Mouse (Mus musculus) brown adipose tissue, adult 24 weeks (tissue): ENCODE measurements around the gene Kif22. TPM values are rescaled to one million over a fixed set of nuclear protein-coding genes. Genes with fewer than 3 reads are reported as not detected.
"Not testable (repeated sequence)": the region's sequence is repeated elsewhere in the genome, so short reads cannot be mapped to it uniquely, and the experiment has no call there.

Source experiments
- H3K27ac ChIP-seq: fragments of 200-500 bp; replicated peaks from 2 replicates; pipeline ENCODE4 v1.5.1; 2012; ENCODE audit warnings: low read depth, mild to moderate bottlenecking, low read length
- H3K4me1 ChIP-seq: fragments of 200-500 bp; 2 replicates; pipeline ENCODE4 v1.6.1; 2012; ENCODE audit warnings: low read length, mixed read lengths; ENCODE audit not compliant: control insufficient read depth, insufficient read depth, insufficient read length
- H3K4me3 ChIP-seq: fragments of 200-500 bp; 2 replicates; pipeline ENCODE4 v1.5.1; 2012; ENCODE audit warnings: low read depth, mild to moderate bottlenecking, low read length, moderate library complexity; ENCODE audit not compliant: insufficient read depth
- polyA plus RNA-seq: library from polyadenylated mRNA; stranded (reverse); fragments of >200 nt; gene quantifications from 2 replicates; pipeline ENCODE4 v1.2.4, GENCODE M21; 2012; ENCODE audit not compliant: missing spikeins, insufficient read depth, insufficient read length

The Kif22 gene
- polyA plus RNA-seq, result not detected in 2 replicates

DNA sequence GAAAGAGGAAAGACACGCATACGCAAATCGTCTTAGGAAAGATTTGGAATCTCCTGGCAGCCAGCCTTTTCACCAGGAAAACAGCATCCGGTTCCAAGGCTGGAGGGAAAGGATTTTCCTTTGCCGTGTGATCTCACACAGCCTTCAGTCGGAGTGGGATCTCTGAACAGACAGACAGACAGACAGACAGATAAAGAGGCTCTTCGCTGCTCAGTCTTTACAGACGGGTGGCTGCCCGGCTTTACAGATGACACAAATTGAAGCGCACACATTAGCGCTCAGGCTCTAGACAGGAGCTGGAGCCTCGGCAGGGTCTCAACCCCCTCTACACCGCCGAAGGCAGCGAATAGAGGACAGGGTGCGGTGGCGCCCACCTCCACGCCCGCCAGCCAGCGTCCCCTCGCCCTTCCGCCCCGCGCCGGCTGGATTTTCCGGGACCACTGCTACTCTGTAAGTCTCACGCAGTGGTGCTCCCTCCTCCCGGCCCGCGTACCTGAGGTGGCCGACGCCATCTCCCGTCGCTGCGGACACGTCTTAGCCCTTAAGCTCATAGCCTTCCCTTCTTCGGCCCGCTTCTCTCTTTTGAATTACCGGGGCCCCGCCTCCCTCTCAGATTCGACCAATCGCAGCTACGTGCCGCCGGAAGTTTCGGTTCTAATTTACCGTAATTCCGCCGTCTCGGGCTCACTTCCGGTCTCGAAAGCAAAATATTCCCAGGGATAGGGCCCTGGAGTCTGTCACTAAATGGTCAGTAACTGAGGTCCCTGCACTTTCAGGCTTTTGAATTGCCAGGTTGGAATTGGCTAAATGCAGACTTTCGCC is at the start of gene Kif22:
Kif22 (minus strand) TSS at position 621 of the 822 bp plus-strand sequence.
- H3K27ac ChIP-seq, result peak within 1 kb of the TSS; percentile 62
- H3K4me3 ChIP-seq, result peak within 1 kb of the TSS; percentile 84
- no peaks in the 10 kb centered on the region for H3K4me1 ChIP-seq

DNA sequence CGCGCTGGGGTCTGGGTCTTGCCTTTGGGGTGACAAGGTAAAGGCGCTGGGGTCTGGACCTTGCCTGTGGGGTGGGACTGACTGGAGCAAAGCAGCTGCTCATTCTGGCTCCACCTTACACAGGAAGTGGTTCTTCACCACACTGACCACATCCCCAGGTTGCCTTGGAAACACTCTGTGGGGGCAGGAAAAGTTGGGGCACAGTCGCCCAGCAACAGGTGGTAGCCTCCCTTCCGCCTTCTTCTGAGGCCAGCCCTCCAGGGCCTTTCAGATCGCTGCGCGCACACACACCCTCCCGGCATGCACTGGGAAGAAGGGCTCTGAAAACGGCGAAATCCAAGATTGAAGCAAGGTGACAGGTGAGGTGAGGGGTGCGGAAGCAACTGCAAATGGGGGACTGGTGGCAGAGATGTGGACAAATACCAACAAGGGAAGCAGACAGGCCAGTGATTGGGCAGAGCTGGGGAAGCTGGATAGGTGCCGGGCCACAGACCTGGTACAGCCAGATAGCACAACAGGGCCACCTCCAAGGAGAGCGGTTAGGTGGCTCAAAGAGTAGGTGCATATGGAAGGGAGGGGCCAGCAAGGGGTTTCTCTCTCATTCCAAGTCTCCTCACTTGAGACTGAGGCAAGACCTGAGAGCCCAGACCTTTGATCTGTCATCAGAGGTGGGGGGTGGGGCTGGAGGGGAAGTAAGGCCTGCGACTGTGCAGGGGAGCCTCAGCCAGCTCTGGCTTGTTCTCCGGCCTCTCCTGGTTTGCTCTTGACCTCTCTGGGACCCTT is 49.0 kb upstream of the Kif22 start, which contains the start of gene AI467606:
AI467606 (plus strand) TSS at position 246 of the 783 bp plus-strand sequence.
- Histone ChIP-seq H3K27ac (peak within 1 kb of the TSS; percentile 61; the same call in 1 of the 2 replicates), H3K4me1 (peaks cover 3% of the 10 kb centered on the region; the same call in 1 of the 2 replicates), H3K4me3 (peak within 1 kb of the TSS; percentile 50)

DNA sequence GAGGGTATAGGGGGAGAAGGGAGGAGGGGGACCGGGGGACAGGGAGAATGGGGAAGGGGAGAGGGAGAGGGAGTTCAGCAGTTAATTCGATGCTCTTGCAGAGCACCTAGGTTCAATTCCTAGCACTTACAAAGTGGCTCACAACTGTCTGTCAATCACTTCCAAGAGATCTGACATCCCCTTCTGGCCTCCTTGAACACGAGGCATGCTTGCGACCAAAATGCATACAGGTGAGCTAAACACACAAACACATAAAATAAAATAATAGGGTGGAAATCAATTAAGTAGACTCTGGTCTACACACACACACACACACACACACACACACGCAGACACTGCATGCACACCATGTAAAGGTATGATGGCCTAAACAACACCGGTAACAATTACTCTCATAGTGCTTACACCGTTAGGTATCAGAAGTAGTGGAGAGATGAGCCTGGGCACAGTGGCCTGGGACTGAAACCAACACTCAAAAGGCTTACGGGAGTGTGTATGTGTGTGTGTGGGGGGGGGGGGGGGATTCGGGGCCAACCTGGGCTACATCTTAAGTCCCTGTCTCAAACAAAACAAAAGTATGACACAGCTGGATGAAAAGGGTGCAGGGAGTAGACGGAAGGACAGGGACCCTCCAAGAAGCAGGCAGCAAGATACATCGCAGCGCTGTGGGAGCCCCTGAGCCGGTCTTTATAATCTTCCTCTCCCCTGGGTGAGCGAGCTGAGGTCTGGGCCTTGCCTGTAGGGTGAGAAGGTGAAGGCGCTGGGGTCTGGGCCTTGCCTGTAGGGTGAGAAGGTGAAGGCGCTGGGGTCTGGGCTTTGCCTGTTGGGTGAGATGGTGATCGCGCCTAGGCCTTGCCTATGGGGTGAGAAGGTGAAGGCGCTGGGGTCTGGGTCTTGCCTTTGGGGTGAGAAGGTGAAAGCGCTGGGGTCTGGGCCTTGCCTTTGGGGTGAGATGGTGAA is 48.2 kb upstream of the Kif22 start:
- H3K4me3 ChIP-seq, result peak overlapping the region; percentile 12; the same call in 1 of the 2 replicates
- peaks cover 3% of the 10 kb centered on the region; the same call in 1 of the 2 replicates for H3K4me1 ChIP-seq
- H3K27ac ChIP-seq, result 0 out of 2 replicates have a peak overlapping the region, but pooled peaks have one; percentile 49

DNA sequence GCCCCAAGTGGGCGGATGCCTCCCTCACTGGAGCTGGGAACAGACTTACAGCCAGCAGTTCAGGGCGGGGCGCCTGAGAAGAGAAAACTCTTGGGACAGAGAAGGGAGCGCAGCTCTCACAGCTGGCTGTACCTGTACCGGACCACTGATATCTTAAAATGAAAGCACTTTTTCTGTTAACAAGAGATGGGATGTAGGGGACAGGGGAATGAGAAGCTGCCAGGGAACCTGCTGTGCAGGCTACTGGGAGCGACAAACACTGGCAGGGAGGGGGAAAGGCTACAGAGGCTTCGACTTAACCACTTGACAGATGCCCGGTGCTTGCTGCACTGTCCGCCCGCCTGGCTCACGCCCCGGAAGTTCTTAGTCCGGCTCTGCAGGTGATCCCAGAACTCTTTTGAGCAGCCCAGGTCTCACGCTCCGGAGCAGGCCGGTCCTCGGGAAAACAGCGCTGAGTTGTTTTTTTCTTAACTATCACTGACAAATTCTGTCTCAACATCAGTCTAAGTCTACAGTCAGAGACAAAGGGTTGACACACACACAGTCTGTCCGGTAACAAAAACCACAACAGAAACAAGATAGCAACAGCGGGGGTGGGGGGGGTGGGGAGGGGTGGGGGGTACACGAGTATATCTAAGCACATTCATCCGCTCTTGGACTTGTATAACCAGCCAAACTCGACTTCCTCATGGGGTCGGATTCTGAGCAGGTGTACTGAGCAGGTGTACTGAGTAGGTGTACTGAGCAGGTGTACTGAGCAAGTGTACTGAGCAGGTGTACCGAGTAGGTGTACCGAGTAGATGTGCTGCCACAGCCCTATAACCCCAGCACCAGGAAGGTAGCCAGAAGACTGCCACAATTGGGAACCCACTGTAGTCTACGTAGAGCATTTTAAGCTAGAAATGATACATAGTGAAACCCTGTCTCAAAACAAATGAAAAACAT is 46.9 kb upstream of the Kif22 start:
- peaks cover 3% of the 10 kb centered on the region; the same call in 1 of the 2 replicates for H3K4me1 ChIP-seq
- no peak overlapping the region for H3K4me3 ChIP-seq
- H3K27ac ChIP-seq, result no peak overlapping the region

DNA sequence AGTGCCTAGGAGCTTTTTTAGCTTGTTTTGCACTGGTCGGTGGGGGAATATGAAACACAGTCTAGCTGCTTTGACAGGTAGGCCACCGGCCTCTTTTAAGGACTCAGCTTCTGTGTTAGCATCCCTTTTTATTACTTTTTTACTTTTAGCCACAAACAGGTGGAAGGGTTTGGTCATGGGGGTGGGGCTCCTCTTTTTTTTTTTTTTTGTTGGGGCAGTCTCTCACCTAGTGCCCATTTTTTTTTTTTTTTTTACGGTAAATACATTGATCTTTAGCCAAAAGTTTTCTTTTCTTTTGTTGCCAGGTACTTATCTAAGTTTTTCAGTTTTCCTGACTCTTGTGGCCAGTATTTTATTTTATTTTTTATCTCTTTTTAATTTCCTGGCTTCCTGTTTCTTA is 45.8 kb upstream of the Kif22 start:
- Histone ChIP-seq H3K4me1 (peaks cover 3% of the 10 kb centered on the region; the same call in 1 of the 2 replicates), H3K27ac (no peak overlapping the region), H3K4me3 (no peak overlapping the region)

DNA sequence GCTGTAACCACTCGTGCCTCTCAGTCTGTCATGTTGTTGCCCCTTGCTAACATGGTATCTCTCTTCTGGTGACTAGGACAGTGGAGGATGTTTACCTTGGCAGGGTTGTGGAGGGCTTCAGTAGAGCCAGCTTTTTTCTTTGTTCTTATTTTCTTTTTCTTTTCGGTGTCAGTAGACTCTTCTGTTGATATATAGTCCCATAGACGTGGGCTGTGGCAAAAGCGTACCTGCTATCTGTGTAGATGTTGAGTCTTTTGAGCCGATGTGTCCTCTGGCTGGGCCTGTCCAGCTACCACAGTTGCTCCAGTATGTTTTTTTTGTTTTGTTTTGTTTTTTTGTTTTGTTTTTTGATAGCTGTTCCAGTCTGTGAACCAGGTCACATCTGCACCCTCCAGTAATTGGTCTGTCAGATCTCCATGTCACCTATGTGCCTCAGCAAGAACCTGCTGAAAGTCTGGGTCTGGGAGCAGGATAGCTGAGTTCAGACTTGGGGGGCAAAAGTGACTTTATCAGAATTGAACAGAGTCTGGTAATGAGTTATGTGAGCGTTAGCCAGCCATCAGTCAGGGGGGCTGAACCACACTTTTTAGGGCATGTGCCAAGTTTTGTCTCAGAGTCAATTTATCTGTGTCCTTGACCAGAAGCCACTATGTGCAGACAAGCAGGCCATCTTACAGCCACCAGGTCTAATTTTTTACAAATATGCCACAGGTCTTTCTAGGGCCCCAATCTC is 45.2 kb upstream of the Kif22 start, which contains the start of gene Zg16:
Zg16 (minus strand) TSS at position 51 of the 733 bp plus-strand sequence.
- not testable (repeated sequence) for H3K27ac ChIP-seq, H3K4me1 ChIP-seq, H3K4me3 ChIP-seq

DNA sequence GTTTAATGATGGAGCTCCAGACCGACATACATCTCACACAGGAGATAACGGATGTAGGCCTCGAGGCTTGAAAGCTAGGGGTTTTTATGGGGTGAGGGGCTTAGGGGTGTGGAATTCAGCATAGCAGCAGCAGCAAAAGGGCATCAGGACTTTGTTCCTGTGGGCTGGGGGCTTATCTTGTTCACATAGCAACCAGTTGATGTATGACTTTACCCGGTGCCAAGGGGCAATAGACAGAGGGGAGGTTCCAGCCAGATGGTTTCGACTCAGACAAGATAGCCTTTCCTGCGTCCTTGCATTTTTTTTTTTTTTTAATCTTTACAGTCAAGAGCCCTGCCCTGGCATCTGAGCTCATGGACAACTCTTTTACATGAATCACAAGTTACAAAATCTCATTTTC is 43.5 kb upstream of the Kif22 start:
- H3K4me3 ChIP-seq, H3K4me1 ChIP-seq, H3K27ac ChIP-seq: not testable (repeated sequence)

DNA sequence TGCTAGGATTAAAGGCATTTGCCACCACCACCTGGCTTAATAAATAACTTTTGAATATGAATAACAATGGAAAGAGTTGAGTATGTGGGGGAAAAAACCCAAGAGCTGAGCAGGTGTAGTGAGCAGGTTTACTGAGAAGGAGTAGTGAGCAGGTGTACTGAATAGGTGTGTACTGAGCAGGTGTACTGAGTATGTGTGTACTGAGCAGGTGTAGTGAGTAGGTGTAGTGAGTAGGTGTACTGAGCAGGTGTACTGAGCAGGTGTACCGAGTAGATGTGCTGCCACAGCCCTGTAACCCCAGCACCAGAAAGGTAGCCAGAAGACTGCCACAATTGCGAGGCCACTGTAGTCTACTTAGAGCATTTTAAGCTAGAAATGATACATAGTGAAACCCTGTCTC is 42.5 kb upstream of the Kif22 start:
- H3K4me3 ChIP-seq, result no peak overlapping the region
- 0 out of 2 replicates have a peak, but pooled peaks cover 3% of the 10 kb centered on the region for H3K4me1 ChIP-seq
- no peak overlapping the region for H3K27ac ChIP-seq

DNA sequence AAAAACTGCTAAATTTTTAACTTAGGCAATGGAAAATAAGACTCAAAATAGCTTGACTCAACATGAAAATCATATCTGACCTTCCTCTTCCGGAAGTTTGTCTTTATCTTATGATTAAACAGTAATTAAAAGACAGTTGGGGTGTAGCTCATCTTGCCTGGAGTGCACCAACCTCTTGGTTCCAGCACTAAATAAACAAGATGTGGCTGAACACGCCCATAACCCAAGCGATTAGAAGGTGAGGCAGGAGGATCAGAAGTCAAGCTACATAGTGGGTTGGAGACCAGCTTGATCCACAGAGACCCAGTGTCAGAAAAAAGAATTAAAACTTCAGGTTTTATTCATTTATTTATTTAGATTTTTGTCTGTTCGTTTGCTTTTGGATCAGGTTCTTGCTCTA is 41.4 kb upstream of the Kif22 start:
- Histone ChIP-seq H3K4me1 (no peaks in the 10 kb centered on the region), H3K4me3 (no peak overlapping the region), H3K27ac (no peak overlapping the region)

DNA sequence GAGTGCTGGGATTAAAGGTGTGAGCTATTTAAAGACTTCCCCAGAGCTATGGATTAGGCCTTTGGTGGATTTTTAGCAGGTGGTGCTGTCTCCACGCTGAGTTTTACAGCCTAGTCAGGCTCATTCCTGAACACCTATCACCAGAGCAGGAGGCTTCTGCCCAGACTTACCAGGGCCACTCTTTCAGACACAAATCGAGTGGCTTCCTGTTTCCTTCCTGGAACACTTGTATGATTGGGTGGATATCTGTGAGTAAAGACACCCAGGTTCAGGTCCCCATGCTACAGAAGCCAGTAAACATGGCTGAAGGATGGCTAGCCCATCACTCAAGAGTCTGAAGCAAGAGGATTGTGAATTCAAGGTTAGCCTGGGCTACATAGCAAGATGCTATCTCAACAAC is 40.7 kb upstream of the Kif22 start:
- Histone ChIP-seq H3K27ac (no peak overlapping the region), H3K4me3 (no peak overlapping the region), H3K4me1 (no peaks in the 10 kb centered on the region)

DNA sequence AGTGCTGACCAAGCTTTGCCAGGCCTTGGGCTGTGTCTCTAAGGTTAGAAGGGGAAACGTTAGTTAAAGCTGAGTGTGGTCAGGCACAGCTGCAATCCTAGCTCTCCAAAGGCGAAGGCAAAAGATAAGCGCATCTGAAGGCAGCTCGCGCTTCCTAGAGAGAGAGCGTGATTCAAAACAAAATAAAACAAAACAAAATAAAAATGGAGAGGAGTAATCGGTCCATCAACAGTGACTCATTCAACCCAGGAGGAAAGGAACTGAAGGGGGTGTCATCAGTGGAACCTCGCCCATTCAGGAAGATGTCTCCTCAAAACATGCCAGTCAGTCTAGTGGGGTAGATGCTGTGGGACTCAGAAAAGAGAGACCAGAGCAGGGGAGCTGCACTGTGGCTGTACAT is 40.0 kb upstream of the Kif22 start:
- H3K27ac ChIP-seq, result no peak overlapping the region
- H3K4me1 ChIP-seq, result no peaks in the 10 kb centered on the region
- no peak overlapping the region for H3K4me3 ChIP-seq

DNA sequence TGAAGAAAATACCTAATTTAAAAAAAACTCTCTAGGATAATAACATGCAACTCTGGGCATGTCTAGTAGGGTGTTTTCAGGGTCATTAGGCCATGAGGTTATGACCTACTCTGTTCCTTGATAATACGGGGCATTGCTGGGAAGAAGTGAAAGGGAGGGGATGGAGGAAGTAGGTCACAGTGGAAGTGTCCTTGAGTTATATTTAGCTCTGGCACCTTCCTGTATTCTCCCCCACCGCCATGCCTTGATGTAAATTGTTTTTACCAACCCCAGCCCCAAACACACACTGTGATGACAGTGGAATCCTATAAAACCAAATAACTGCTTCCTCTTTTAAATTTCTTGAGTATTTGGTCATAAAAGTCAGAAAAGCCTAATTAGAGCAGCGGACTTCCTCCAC is 37.8 kb upstream of the Kif22 start:
- Histone ChIP-seq H3K4me3 (no peak overlapping the region), H3K27ac (no peak overlapping the region), H3K4me1 (no peaks in the 10 kb centered on the region)

DNA sequence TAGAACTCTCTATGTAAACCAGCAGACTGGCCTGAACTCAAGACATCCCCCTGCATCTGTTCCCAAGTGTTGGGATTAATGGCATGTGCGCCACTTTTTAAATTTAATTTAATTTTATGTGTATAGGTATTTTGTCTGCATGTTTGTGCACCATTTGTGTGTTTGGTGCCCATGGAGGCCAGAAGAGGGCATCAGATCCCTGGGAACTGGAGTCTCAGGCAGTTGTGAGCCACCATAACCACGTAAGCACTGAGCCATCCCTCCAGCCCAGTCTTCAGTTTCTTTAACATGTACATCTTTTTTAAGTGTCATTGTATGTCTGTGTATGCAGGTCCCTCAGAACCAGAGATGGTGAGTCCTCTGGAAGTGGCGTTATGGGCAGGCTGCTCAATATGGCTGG is 35.4 kb upstream of the Kif22 start:
- Histone ChIP-seq H3K27ac (no peak overlapping the region), H3K4me3 (no peak overlapping the region), H3K4me1 (no peaks in the 10 kb centered on the region)
